Mouse (Mus musculus): ENCODE measurements around the gene Tpst1.
A peak's percentile ranks its signal among the peaks of the same experiment; 100 is the strongest.
"Not testable (repeated sequence)": the region's sequence is repeated elsewhere in the genome, so short reads cannot be mapped to it uniquely, and the experiment has no call there.

Gene Tpst1

DNA sequence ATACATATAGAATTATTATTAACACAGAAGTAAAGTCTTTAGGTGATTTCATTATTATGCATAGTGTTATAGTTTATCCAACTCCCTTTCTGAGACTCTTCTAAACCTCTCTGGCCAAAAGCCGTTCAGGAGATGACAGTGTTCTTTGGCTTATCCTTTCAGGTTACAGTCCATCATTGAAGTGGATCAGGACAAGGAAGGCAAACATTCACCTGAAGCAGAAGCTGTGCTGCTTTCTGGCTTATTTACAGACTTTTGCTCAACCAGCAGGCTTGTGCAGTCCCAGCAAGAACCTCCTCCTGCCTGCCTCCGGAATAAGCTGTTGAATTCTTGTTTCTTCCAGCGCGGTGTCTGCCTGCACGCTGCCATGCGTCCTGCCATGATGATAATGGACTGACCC lies at the start of gene Tpst1:
TSS of gene Tpst1 (plus strand) at position 301 of the 400 bp plus-strand sequence.
- DNase-seq, result no peak

DNA sequence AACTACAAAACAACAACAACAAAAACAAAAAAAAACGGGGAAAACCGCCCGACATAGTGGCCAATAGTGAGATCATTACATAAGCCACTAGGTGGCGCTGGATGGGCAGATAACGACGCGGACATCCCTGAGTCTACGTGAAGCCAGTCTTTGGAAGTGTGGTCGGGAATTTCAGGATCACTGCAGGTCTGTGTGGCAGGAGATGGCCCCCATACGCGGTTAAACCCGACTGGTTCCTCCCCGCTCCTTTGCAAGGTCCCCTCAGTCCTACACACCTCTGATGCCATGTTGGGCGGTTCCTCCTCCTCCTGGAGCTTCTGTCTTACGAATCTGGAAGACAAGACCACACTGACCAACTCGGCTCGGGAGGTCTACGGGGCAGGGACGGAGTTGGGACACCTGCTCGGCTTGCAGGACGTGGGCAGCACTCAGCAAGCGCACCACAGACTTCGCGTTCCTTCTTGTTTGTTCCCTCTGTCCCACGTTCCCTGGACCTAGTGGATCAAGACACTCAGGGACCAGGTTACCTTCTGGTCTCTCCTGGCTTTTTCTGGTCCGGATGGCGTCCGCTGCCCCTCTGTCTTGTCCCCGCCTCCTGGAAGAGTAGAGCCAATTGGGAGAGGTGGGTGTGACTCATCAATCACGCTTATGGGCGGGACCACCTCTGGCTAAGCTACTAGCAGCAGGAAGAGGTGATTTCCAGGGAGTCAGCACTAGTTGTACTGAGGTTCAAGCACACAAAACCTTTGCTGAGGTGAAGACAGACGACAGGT lies 49.2 kb upstream of the Tpst1 start:
- DNase-seq, result peak; percentile 86 to 91

DNA sequence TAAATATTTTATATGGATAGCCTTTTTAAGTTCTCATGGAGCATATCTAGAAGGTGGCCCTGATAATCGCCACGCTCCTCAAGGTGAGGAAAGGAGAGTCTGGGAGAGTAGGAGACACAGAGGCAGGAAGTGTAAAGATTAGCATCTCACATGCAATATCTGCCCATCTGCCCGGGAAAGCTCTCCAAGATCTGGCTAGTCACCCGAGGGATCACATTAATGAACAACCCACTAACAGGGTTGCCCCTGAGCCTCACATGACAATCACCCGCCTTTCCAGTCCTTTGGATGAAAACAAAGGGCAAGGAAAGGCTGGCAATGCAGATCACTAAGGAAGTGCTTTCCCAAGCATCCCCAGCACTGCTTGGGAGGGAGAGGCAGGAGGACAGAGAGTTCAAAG lies 46.0 kb upstream of the Tpst1 start:
- DNase-seq, result no peak

DNA sequence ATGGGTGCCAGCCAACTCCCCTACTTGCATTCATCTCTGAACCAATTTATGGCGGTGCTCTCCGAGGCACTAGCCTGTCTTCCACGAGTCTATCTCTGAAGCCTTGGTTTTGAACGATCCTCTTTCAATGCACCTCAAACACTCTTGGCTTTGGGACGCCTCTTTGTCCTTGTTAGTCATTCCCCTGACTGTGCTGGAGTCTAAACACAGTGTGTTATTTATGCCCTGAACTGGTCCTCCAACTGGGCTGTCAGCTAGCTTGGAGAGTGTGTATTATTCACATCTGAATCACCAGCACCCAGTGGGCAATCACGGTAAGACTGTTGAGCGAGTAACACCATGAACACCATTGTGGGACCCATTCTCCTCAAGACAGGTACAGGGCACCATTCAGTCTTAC lies 45.4 kb upstream of the Tpst1 start:
- no peak for DNase-seq

DNA sequence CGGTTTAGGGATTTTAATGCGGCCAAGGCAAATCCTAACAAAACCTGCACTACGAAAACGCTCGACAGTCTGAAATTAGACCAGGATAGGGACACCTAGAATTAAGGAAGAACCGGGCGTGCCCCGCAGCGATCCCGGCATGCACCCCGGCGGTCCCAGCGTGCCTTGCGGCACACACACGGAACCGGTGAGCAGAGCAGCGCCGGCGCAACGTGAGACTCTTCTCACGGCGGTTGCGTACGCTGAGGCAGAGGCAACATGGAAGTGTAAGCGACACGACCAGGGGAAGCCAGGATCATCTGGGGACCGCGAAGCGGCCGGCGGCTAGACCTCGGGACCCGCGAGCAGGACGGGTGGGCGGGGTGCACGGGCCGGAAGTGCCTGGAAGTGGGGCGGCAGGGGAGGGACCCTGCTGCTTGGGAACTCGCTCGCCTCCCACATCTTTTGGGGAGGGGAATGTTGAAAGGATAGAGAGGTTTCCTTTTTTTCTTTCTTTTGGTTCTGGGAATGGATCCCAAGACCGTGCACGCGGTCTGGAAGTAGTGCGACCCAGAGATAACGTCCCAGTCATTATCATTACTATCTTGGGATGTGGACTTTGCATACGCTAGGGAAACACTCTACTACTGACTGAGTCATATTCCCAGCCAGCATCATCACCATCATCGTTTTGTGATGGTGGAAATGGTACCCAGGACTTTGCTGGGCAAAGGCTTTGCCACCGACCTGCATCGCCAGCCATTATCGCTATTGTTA lies 43.8 kb upstream of the Tpst1 start, which contains the start of the genes Asl and Crcp:
TSS of gene Asl (minus strand) at position 106 of the 756 bp plus-strand sequence.
TSS of gene Crcp (plus strand) at position 149 of the 756 bp plus-strand sequence.
- peak; percentile 90 to 93 for DNase-seq

DNA sequence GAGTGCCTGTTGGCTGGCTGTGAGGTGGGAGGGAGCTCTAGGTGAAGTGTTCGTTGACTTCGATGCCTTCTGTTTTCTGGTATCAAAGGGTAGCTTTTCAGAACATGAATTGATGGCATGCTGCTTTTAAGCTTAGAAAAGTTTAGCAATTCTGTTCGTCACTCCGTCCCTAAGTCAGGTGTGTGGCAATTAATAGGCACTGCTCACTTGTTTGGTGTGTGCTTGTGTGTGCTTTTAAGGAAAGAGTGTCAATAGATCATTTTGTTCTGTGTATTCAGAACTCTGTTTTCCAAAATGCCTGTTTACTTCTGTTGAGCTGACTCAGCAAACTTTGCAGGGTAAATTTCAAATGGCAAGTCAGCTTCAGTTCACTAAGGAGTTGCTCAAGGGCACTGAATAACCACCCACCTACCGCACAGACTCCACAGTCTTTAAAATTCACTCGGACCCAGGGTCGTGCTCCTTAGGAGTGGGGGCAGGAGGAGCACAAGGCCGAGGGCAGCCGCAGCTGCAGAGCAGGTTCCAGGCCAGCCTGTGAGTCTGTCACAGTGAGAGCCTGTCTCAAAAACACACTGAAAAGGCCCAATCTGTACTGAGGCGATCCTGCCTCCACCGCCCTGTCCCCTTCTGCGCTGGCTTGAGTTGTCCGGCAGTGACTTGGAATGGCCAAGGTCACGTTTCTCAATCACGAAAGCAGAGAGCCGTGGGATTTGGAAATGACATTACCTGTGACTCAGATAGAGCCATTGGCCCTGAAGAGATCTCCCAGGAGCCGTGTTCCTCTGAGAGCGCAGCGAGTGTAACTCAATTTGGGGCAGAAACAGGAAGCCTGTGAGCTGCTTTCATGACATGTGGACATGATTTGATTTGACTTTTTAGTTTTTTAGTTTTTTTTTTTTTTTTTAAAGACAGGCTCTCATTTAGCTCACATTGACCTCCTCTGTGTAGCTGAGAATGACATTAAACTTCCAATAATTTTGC lies 41.4 kb upstream of the Tpst1 start:
- no peak for DNase-seq

DNA sequence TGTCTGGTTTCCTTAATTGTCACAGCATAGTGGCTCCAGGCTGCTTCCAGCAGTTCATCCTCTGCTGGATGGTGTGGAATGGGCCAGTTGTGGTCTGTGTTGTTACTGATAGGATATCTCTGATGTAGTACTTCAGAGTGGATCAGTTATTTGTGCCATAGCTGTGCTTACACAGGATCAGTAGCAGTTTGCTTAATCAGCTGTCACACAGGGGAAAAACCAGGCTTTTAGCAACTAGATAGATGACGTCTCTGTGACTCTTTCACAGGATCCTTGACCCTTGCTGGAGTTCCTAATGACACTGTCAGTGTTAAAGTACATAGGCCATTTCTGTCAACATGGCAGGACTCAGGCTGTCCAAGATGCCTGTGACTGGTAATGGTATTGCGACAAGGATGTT lies 39.3 kb upstream of the Tpst1 start:
- DNase-seq, result no peak

DNA sequence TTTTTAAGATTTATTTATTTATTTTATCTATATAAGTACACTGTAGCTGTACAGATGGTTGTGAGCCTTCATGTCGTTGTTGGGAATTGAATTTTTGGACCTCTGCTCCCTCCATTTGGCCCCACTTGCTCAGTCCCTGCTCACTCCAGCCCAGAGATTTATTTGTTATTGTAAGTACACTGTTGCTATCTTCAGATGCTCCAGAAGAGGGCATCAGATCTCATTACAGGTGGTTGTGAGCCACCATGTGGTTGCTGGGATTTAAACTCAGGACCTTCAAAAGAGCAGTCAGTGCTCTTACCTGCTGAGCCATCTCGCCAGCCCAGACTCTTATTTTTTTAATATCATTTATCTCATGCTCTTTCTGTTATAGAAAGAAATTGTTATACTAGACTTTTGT lies 36.8 kb upstream of the Tpst1 start:
- not testable (repeated sequence) for DNase-seq

DNA sequence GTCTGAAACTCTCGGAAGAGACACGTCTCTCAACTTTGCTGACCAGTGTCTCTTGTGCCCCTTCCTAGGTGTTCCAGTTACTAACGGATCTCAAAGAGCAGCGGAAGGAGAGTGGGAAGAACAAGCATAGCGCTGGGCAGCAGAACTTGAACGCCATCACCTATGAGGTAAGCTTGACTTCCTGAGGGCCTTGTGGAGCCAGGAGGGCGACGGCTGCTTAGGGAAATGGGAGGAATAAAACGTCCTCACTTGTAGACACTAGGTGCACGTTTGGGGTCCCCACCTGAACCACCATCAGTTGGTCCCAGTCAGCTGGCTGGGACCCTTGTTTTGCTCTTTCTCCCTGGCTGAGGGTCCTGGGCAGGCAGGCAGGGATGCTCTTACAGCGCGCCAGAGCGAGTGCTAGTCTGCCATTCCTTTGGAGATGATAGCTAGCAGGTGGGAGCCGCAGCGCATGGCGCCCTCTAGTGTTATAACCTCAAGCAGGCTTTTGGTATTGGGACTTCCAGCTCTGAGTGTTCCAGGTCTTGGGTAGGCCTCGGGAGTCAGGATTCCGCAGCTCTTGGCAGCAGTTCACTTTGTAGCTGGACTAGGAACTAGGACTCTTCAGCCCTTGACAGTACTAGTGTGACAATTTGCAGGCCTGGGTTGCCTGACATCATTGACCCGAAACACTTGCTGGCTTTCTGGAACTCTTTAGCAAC lies 35.2 kb upstream of the Tpst1 start:
- peak; percentile 73 to 78 for DNase-seq

DNA sequence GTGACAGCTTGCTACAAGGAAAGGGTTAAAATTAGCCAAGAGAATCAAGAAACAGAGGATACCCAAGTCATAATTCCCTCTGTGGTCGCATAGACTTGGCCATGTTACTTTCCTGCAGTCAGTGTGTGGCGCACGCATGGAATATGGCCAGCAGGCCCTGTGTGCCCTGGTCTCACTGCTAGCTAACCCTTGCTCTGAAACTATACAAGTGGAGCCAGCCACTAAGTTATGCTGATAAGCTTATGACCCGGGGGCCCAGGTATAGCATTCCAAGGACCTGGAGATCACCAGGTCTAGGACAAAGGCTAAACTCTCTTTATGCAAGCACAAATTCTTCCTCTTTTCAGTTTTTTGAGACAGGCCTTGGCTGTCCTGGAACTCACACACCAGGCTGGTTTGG lies 32.3 kb upstream of the Tpst1 start:
- DNase-seq, result no peak

DNA sequence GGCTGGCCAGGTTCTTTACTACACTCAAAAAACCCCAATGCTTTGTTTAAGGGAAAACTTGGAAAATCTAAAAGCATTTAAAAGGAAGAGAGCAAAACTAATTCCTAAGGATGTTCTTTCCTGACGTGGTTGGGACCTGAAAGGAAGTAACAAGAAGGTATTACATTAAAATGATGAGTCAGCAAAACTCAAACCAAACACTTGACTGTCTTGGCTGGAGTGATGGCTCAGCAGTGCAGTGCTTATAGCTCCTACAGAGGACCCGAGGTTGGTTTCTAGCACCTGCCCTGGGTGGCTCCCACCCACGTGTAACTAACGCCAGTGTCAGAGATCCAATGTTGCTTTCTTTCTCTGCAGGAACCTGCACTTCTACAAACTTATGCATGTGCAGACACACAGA lies 31.9 kb upstream of the Tpst1 start:
- DNase-seq, result no peak

DNA sequence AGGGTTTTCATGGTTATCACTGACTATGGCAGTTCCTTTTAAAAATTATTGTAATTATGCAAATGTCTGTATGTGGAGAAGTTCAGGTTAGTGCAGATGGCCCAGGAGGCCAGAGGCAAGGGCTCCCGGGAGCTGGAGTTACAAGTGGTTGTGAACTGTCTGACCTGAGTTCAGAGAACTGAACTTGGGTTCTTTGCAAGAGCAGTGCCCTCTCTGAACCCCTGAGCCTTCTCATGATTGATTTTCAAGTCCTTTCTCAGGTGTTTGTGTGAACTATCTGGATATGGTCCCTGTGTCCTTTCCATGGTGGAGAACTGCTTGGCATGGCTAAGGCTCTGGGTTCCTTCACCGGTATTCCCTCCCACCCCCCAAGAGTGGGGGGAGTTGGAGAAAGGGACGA lies 29.4 kb upstream of the Tpst1 start:
- no peak for DNase-seq

DNA sequence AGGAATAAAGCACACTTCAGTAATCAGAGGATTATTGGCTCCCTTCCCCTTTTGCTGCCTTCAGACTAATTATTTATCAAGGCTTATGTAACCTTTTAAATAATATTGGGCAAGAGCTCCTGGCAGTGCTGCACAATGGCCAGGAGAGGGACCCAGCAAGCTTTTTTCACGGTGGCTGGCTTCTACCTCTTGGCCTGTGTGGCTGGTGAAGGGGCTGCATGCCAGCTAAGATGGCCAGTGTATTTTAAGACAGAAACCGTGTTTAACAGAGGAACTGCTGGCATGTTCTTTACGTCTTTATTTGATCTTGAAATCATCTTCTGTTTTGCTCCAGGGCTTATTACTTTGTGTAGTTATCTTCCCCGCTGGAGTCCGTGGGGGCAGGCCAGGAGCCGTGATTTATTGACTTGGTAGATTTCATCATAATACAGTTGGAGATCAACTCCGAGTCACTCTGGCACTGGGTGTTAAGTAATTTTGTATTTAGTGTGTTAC lies 28.9 kb upstream of the Tpst1 start:
- DNase-seq, result peak; percentile 85 to 87

DNA sequence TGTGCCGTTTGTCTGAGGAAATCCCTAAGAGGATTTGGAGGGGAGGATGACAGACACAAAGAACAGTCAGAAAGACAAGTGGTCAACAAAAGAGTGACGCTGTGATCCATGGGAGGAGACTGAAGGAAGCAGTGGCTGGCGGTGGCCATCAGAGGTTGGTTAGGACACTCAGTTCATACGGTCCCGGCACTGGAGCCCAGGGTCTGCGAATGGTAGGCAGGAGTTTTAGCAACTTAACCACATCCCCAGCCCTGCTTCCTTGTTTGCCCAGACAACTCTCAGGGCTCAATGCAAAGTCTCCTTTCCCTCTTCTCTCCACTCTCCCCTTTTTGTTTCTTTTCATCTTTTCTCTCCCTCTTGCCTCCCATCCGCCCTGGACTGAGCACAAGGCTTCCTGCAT lies 27.0 kb upstream of the Tpst1 start:
- DNase-seq, result no peak

DNA sequence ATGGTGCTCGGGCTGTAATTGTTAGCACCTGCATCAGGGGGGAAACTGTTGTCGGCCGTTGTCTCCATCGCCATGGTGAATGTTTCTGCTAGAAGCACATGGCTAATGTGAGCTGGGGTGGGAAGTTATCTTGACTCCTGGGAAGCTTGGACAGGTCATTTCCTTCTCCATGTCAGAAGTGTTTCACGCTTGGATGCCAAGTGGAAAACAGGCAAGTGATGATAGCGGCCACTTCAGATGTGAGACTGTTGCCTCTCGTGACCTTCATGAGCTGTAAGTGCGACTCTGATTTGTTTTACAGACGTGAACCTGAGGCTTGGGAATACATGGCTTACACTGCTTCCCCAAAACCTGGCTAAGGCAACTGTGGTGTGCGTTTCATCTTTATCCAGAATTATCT lies 26.5 kb upstream of the Tpst1 start:
- DNase-seq, result no peak

DNA sequence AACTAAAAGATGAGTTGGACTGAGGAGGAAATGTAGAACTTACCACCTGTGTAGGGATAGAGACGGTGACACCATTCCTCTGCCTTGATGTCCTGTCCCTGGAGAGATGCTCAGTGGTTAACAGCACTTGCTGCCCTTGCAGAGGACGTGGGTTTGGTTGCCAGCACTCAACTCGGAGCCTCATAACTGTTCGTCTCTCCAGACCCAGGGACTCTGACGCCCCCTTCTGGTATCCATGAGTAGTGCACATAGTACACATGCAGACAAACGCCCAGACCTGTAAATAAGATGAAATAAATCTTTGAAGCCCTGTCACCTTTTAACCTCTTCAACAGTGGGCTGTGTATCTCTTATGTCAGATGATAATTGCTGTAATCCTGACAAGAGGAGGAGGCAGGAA lies 26.1 kb upstream of the Tpst1 start:
- no peak for DNase-seq

DNA sequence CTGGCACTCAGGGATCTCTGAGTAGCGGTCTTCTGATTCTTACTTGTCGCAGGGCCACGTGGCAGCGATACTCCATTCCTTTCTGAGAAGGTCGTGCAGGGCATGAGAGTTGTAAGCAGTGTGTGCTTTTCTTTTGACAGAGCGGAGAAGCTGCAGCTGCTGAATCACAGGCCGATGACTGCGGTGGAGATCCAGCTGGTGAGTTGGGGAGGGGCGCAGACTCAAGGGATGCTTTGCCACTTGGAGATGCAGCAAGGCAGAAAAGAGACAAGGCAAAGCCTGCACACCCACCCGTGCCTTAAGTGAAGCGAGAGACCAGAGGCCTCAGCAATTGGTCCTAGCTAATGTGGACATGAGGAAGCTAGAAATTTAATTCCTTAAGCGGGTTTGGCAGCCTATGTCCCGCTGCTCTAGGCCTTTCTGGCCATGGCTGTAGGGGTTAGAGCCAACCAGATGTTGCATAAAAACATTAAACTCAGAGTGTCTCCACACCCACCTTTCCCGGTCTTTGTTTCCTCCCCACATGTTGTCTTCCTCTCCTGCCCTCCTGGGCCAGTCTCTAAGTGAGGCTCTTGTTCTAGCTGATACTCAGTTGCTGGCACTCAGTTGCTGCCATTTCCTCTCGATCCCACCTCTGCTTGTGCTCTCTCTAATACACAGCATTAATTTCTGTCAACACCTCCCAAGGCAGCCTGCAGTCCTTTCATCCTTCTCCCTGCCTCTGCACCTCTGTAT lies 24.2 kb upstream of the Tpst1 start:
- DNase-seq, result peak; percentile 27 to 49

DNA sequence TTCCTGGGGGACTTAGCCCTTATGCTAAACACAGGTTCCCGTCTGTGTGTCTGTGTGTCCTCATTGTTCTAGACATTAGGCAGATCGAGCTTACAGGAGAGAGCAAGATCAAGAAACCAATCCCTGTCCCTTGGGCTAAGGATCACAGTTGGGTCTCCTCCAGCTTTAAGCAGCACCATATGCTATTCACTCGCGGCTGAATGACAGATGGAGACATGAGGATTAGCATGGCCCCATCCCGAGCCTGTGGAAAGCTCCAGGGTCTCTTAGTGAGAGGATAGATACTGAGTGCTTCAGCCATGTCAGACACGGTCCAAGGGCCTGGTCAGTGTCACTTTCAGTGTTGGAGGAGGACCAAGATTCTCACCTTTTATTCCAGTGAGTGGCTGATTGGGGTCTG lies 22.7 kb upstream of the Tpst1 start:
- peak; percentile 80 to 86 for DNase-seq

DNA sequence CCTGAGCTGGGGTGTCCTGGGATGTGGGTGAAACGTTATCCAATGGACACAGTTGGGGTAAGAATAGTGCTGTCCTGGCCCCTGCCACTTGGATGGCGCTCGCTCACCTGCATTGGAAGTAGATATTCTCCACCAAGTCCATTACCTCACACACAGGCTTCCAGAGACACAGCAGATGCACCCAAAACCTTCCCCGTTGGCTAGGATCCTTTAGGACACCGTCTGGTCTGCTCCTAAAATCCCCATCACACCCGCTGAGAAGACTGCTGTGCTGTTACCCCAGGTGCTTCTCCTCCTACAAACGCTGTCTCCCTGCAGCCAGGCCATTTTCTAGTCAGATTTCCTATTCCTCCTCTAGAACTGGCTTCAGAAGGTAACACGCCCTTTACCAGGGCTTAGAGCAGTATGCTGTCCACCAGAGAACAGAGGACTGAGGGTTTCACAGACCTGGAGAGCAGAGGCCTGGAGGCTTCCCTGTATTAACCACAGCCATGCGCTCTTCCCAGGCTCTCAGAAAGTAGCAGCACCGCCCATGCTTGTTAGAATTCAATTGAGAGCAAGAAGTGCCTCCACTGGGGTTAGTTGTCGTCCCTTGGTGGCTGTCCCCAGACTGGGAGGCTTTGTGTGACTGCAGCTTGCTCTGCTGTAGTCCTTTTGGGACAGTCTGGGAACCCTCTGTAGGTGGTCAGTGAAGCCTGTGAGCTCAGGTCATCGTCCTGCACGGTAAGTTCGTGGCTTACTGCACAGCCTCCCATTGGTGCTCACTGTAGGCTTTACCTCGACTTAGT lies 21.9 kb upstream of the Tpst1 start:
- DNase-seq, result peak in 1 of 2 experiments; percentile 32

DNA sequence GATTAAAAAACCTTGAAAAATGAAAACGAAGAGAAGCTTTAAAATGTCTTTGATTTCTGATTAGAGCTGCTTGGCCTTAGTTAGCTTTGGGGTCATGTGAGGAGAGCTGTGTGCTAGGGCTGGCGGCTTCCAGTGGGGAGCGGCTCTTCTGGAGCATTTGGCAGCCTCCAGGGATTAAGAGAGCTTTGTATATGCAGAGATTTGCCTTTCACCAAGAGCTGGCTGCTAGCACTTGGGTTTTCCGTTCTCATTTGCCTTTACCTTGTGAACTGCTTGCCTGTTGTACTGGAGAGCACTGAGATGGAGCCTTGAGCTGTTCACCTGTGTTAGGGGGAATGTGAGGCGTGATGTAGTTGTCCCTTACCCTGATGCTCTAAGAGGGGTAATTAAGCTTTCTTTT lies 20.6 kb upstream of the Tpst1 start:
- DNase-seq, result no peak

DNA sequence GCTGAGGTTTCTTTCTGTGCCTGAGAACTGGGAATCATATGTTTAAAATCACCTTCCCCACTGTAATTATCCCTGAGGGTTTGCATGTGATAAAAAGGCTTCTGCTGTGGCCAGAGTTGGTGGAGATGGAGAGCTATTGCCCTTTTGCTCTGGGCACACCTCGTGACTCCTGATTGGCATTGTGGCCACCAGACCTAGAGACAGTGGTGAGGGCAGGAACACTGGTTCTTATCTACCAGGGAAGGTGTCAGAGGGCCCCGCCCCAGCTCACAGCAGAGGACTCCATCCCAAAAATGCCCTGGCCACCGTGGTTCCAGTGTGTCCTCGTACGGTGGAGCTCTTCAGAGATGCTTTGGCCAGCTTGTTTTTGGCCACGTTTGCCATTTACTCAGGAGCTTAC lies 20.2 kb upstream of the Tpst1 start:
- no peak for DNase-seq
